Mouse (Mus musculus) forebrain, embryonic 16.5 days (tissue): ENCODE results near the gene Rims3. TPM values are rescaled to one million over a fixed set of nuclear protein-coding genes. Genes with fewer than 3 reads are reported as not detected.

ENCODE experiments used
- ATAC-seq: fragments of 200-750 bp; cut with Nextera tagmentation; 2 replicates; pipeline ENCODE4 v1.8.0; 2017; ENCODE audit warnings: mild to moderate bottlenecking, moderate library complexity
- H3K27ac ChIP-seq: fragments of 300-500 bp; sonication (generic); 2 replicates; pipeline ENCODE4 v1.5.1; 2014; ENCODE audit warnings: low read length, control low read depth
- H3K27me3 ChIP-seq: fragments of 300-500 bp; sonication (generic); replicated peaks from 2 replicates; pipeline ENCODE4 v1.6.1; 2014; ENCODE audit warnings: low read length; ENCODE audit not compliant: control insufficient read depth, insufficient read depth
- H3K36me3 ChIP-seq: fragments of 300-500 bp; sonication (generic); 2 replicates; pipeline ENCODE4 v1.6.1; 2014; ENCODE audit not compliant: control insufficient read depth, insufficient read depth
- H3K4me1 ChIP-seq: fragments of 300-500 bp; sonication (generic); replicated peaks from 2 replicates; pipeline ENCODE4 v1.6.1; 2014; ENCODE audit warnings: low read length; ENCODE audit not compliant: control insufficient read depth, insufficient read depth
- H3K4me2 ChIP-seq: fragments of 300-500 bp; sonication (generic); 2 replicates; pipeline ENCODE4 v1.6.1; 2014; ENCODE audit warnings: mild to moderate bottlenecking, low read length, control low read depth
- H3K4me3 ChIP-seq: fragments of 300-500 bp; sonication (generic); replicated peaks from 2 replicates; pipeline ENCODE4 v1.5.1; 2014; ENCODE audit warnings: mild to moderate bottlenecking, low read length, control low read depth
- H3K9ac ChIP-seq: fragments of 300-500 bp; sonication (generic); replicated peaks from 2 replicates; pipeline ENCODE4 v1.6.1; 2014; ENCODE audit warnings: low read depth, low read length, control low read depth
- H3K9me3 ChIP-seq: fragments of 300-500 bp; sonication (generic); 2 replicates; pipeline ENCODE4 v1.6.1; 2016; ENCODE audit warnings: low read length; ENCODE audit not compliant: control insufficient read depth
- WGBS: fragments of 180-500 bp; shearing (Covaris S2); extraction: QIAGEN DNeasy Blood & Tissue Kit; methylation state at CpG from one replicate; pipeline ENCODE4 v1.1.7; 2014; 5-methylcytosine and 5-hydroxymethylcytosine counted together
- polyA plus RNA-seq: library from polyadenylated mRNA; unstranded; fragments of >200 nt; fragmentation: Nextera tagmentation; extraction: Ambion mirVana; gene quantifications from 2 replicates; pipeline ENCODE4 v1.2.1, GENCODE M21; 2015

Rims3 gene
- polyA plus RNA-seq, 1 experiment from 2014 or later: 14.1 TPM

GRCm38 (mm10) chr4:120895810-120896584 is 41.4 kb downstream of the Rims3 start:
- Histone ChIP-seq H3K36me3 (no peaks in the 10 kb centered on the region), H3K27ac (no peak overlapping the region), H3K4me1 (no peaks in the 10 kb centered on the region), H3K4me2 (no peak overlapping the region), H3K9ac (no peak overlapping the region), H3K9me3 (no peaks in the 10 kb centered on the region), H3K4me3 (no peak overlapping the region), H3K27me3 (no peaks in the 10 kb centered on the region)
- ATAC-seq: no peak
- 80% methylated on average over 7 of the region's 7 CpGs for WGBS

GRCm38 (mm10) chr4:120904533-120904932 is 49.9 kb downstream of the Rims3 start:
- WGBS: 74% methylated on average over 4 of the region's 4 CpGs
- H3K27ac ChIP-seq: no peak overlapping the region
- H3K9me3 ChIP-seq: no peaks in the 10 kb centered on the region
- no peaks in the 10 kb centered on the region for H3K4me1 ChIP-seq
- no peak overlapping the region for H3K4me2 ChIP-seq
- H3K9ac ChIP-seq: no peak overlapping the region
- no peak overlapping the region for H3K4me3 ChIP-seq
- no peak for ATAC-seq
- no peaks in the 10 kb centered on the region for H3K27me3 ChIP-seq
- no peaks in the 10 kb centered on the region for H3K36me3 ChIP-seq

GRCm38 (mm10) chr4:120905644-120906043 is 51.0 kb downstream of the Rims3 start:
- Histone ChIP-seq H3K9ac (no peak overlapping the region), H3K9me3 (no peaks in the 10 kb centered on the region), H3K4me2 (no peak overlapping the region), H3K4me1 (no peaks in the 10 kb centered on the region), H3K36me3 (no peaks in the 10 kb centered on the region), H3K27ac (no peak overlapping the region), H3K27me3 (no peaks in the 10 kb centered on the region), H3K4me3 (no peak overlapping the region)
- 75% methylated on average over 5 of the region's 5 CpGs for WGBS
- ATAC-seq: no peak

GRCm38 (mm10) chr4:120909558-120910150 is 55.0 kb downstream of the Rims3 start:
- H3K9me3 ChIP-seq: no peaks in the 10 kb centered on the region
- no peaks in the 10 kb centered on the region for H3K27me3 ChIP-seq
- peak; percentile 54; the same call in 1 of the 2 replicates for ATAC-seq
- no peak overlapping the region for H3K4me2 ChIP-seq
- H3K4me1 ChIP-seq: no peaks in the 10 kb centered on the region
- H3K27ac ChIP-seq: no peak overlapping the region
- H3K9ac ChIP-seq: no peak overlapping the region
- 33% methylated on average over 15 of the region's 15 CpGs for WGBS
- no peak overlapping the region for H3K4me3 ChIP-seq
- no peaks in the 10 kb centered on the region for H3K36me3 ChIP-seq

GRCm38 (mm10) chr4:120911086-120911485 is 56.5 kb downstream of the Rims3 start:
- 90% methylated on average over 6 of the region's 6 CpGs for WGBS
- Histone ChIP-seq H3K4me1 (no peaks in the 10 kb centered on the region), H3K4me3 (no peak overlapping the region), H3K27ac (no peak overlapping the region), H3K36me3 (no peaks in the 10 kb centered on the region), H3K9me3 (no peaks in the 10 kb centered on the region), H3K27me3 (no peaks in the 10 kb centered on the region), H3K4me2 (no peak overlapping the region), H3K9ac (no peak overlapping the region)
- ATAC-seq: no peak

- Histone ChIP-seq H3K27me3 (no peaks in the 10 kb centered on the region), H3K9me3 (no peaks in the 10 kb centered on the region), H3K36me3 (no peaks in the 10 kb centered on the region), H3K27ac (no peak overlapping the region), H3K4me1 (no peaks in the 10 kb centered on the region), H3K9ac (no peak overlapping the region), H3K4me2 (no peak overlapping the region), H3K4me3 (no peak overlapping the region)
- no peak for ATAC-seq
- WGBS: 53% methylated on average over 4 of the region's 4 CpGs
Measured at GRCm38 (mm10) chr4:120912866-120913265, 58.2 kb downstream of the Rims3 start.

GRCm38 (mm10) chr4:120913443-120913842 is 58.8 kb downstream of the Rims3 start:
- H3K9me3 ChIP-seq: no peaks in the 10 kb centered on the region
- H3K4me2 ChIP-seq: no peak overlapping the region
- ATAC-seq: no peak
- 67% methylated on average over 8 of the region's 8 CpGs for WGBS
- H3K4me1 ChIP-seq: no peaks in the 10 kb centered on the region
- no peaks in the 10 kb centered on the region for H3K36me3 ChIP-seq
- H3K27ac ChIP-seq: no peak overlapping the region
- no peak overlapping the region for H3K4me3 ChIP-seq
- H3K9ac ChIP-seq: no peak overlapping the region
- no peaks in the 10 kb centered on the region for H3K27me3 ChIP-seq

- no peaks in the 10 kb centered on the region for H3K9me3 ChIP-seq
- no peak overlapping the region for H3K4me2 ChIP-seq
- no peak overlapping the region for H3K4me3 ChIP-seq
- 90% methylated on average over 1 of the region's 1 CpGs for WGBS
- H3K9ac ChIP-seq: no peak overlapping the region
- no peak overlapping the region for H3K27ac ChIP-seq
- H3K27me3 ChIP-seq: no peaks in the 10 kb centered on the region
- no peaks in the 10 kb centered on the region for H3K36me3 ChIP-seq
- ATAC-seq: no peak
- no peaks in the 10 kb centered on the region for H3K4me1 ChIP-seq
Measured at GRCm38 (mm10) chr4:120913861-120914260, 59.2 kb downstream of the Rims3 start.

- WGBS: 74% methylated on average over 4 of the region's 4 CpGs
- Histone ChIP-seq H3K27ac (no peak overlapping the region), H3K4me3 (no peak overlapping the region), H3K27me3 (no peaks in the 10 kb centered on the region), H3K4me1 (no peaks in the 10 kb centered on the region), H3K9ac (no peak overlapping the region), H3K9me3 (no peaks in the 10 kb centered on the region), H3K36me3 (no peaks in the 10 kb centered on the region), H3K4me2 (no peak overlapping the region)
- no peak for ATAC-seq
Measured at GRCm38 (mm10) chr4:120914501-120914900, 59.9 kb downstream of the Rims3 start.
